Mouse (Mus musculus) bone marrow macrophage, adult 2 months (primary cell): ENCODE data around the gene Pdxk.

Experiments used
- CTCF ChIP-seq: IDR thresholded peaks from 2 replicates; pipeline ENCODE4 v1.5.1; 2012; ENCODE audit warnings: low read depth, mild to moderate bottlenecking, low read length, moderate library complexity
- POLR2A ChIP-seq: IDR thresholded peaks from 2 replicates; pipeline ENCODE4 v1.6.1; 2012; ENCODE audit warnings: mild to moderate bottlenecking, low read depth, low read length, borderline replicate concordance

DNA sequence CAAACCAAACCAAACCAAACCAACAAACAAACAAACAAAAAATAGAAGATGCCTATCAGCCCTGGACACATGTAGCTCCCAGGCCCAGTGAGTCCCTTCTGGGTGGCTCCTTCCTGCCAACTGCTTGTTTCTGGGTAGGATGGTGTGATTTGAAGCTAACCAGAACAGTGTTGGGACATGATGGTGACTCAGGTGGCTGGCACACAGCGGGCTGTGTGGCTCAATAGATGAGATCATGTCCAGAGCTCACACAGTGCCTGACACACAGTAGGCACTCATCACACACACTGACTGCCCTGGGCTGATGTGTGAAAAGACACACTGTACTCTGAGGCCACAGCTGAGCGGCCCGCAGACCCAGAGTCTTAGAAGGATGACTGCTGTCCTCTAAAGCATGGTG is 18.6 kb downstream of the Pdxk start:
- no peak for TF ChIP-seq POLR2A
- TF ChIP-seq CTCF = no peak
